Mouse (Mus musculus) intestine, postnatal 0 days (tissue): ENCODE results near the gene Szt2. TPM values are rescaled to one million over a fixed set of nuclear protein-coding genes. Genes with fewer than 3 reads are reported as not detected.
A peak's percentile ranks its signal among the peaks of the same experiment; 100 is the strongest.

Experiments used
- ATAC-seq: fragments of 200-750 bp; cut with Nextera tagmentation; 2 replicates; pipeline ENCODE4 v1.8.0; 2017; ENCODE audit warnings: mild to moderate bottlenecking, moderate TSS enrichment, moderate library complexity
- H3K27ac ChIP-seq: fragments of 300-500 bp; sonication (generic); 2 replicates; pipeline ENCODE4 v1.5.1; 2014; ENCODE audit warnings: mild to moderate bottlenecking, low read depth, low read length, moderate library complexity
- H3K27me3 ChIP-seq: fragments of 300-500 bp; sonication (generic); replicated peaks from 2 replicates; pipeline ENCODE4 v1.6.1; 2014; ENCODE audit warnings: low read length, mixed read lengths; ENCODE audit not compliant: control insufficient read depth, insufficient read depth
- H3K36me3 ChIP-seq: fragments of 300-500 bp; sonication (generic); 2 replicates; pipeline ENCODE4 v1.6.1; 2014; ENCODE audit warnings: mild to moderate bottlenecking, moderate library complexity; ENCODE audit not compliant: control insufficient read depth, insufficient read depth
- H3K4me1 ChIP-seq: fragments of 300-500 bp; sonication (generic); replicated peaks from 2 replicates; pipeline ENCODE4 v1.6.1; 2014; ENCODE audit warnings: antibody characterized with exemption, low read length, mixed read lengths; ENCODE audit not compliant: control insufficient read depth, insufficient read depth
- H3K4me2 ChIP-seq: fragments of 300-500 bp; sonication (generic); replicated peaks from 2 replicates; pipeline ENCODE4 v1.6.1; 2014; ENCODE audit warnings: low read depth, mild to moderate bottlenecking, moderate library complexity
- H3K4me3 ChIP-seq: fragments of 300-500 bp; sonication (generic); 2 replicates; pipeline ENCODE4 v1.5.1; 2014; ENCODE audit warnings: low read depth, low read length
- H3K9ac ChIP-seq: fragments of 300-500 bp; sonication (generic); 2 replicates; pipeline ENCODE4 v1.6.1; 2014; ENCODE audit warnings: mild to moderate bottlenecking, low read depth, low read length
- H3K9me3 ChIP-seq: fragments of 300-500 bp; sonication (generic); 2 replicates; pipeline ENCODE4 v1.6.1; 2016; ENCODE audit warnings: mixed run types; ENCODE audit not compliant: control insufficient read depth
- CTCF ChIP-seq: sonication (generic); IDR thresholded peaks from 2 replicates; pipeline ENCODE4 v1.5.1; 2016; ENCODE audit warnings: low read depth, mild to moderate bottlenecking, control low read depth, antibody characterized with exemption, moderate library complexity
- WGBS: fragments of 180-500 bp; shearing (Covaris S2); extraction: QIAGEN DNeasy Blood & Tissue Kit; methylation state at CpG from one replicate; pipeline ENCODE4 v1.1.7; 2014; 5-methylcytosine and 5-hydroxymethylcytosine counted together
- polyA plus RNA-seq: library from polyadenylated mRNA; unstranded; fragments of >200 nt; fragmentation: Nextera tagmentation; extraction: Ambion mirVana; gene quantifications from 2 replicates; pipeline ENCODE4 v1.2.1, GENCODE M21; 2015

Gene Szt2
- polyA plus RNA-seq: 2.8 and 4.2 TPM in 2 replicates

DNA sequence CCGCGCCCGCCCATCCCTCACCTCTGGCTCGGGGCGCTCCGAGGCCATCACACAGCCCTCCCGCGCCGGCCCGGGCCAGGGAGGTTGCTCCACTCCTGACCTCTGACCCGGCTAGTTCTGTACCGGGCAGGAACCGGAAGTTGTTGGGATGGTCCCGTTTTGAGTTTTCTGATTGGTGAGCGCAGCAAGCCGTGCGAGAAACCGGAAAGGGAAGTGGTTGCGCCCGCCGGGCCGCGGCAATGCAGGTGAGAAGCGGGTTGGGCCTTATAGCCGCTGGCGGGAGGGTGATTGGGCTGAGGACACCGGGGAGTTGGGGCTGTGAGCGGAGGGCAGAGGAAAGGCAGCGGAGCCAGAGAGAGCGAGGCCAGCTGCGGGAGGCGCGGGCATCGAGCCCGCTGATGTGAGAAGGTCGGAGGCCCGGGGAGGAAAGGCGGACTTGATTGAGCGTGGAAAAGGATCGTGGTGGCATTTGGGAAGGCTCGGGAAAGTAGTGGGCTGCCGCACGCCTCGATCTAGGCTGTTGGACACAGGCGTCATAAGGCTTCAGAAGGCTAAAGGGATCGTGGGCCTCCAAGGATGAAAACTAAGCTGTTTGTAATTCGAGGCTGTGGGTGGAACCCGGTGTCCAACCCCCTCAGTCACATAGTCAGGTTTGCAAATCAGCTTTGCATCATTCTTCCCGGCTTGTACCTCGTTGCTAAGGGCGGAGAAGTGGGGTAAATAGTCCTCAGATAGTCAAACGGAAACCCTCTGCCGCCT, at the start of gene Szt2, which contains the start of gene Med8:
Szt2 (minus strand) TSS at position 132 of the 759 bp plus-strand sequence.
Med8 (plus strand) TSS at position 196 of the 759 bp plus-strand sequence.
- Histone ChIP-seq H3K9ac (peak within 1 kb of the TSS; percentile 82), H3K36me3 (peaks cover 26% of the 10 kb centered on the region), H3K27ac (peak within 1 kb of the TSS; percentile 73), H3K9me3 (no peaks in the 10 kb centered on the region), H3K4me1 (peaks cover 4% of the 10 kb centered on the region; the same call in 1 of the 2 replicates), H3K27me3 (no peaks in the 10 kb centered on the region), H3K4me2 (peak within 1 kb of the TSS; percentile 81), H3K4me3 (peak within 1 kb of the TSS; percentile 83)
- WGBS: under 1% methylated on average over 53 of the region's 53 CpGs
- TF ChIP-seq CTCF: no peak
- ATAC-seq: peak; percentile 96

DNA sequence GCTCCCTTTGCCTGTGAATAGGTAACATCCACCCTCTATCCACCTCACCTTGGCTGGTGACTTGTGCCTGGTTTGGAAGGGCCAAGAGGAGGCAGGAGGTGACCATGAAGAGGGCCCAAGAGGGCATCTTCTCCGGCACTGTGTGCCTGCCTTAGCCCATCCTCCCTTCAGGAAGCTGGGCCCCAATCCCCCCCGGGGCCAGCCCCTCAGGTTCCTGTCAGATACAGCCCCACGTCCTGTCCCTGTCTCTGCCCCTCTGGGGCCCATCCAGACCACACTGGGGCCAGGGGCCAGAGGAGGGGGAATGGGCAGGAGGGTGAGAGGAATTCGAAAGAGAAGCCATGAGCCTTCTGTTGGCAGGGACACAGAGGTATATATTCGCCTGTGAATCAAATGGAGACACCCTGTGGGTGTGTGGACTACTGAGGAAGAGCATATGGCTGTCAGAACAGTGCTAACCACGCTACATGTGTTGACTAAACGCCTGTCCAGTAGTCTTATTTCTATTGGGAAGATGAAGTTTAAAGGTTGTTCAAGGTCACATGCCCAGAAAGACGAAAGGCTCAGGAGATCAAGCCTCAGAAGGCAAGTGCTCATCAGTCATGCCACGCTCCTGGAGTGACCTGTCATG, 48.4 kb upstream of the Szt2 start, which contains the start of gene Mpl:
Mpl (minus strand) TSS at position 169 of the 631 bp plus-strand sequence.
- H3K4me1 ChIP-seq: no peaks in the 10 kb centered on the region
- H3K27ac ChIP-seq: no peak within 1 kb of the TSS
- H3K36me3 ChIP-seq: no peaks in the 10 kb centered on the region
- TF ChIP-seq CTCF: no peak
- no peaks in the 10 kb centered on the region for H3K27me3 ChIP-seq
- no peak within 1 kb of the TSS for H3K9ac ChIP-seq
- H3K4me3 ChIP-seq: no peak within 1 kb of the TSS
- H3K4me2 ChIP-seq: no peak within 1 kb of the TSS
- 67% methylated on average over 9 of the region's 9 CpGs for WGBS
- no peaks in the 10 kb centered on the region for H3K9me3 ChIP-seq
- no peak for ATAC-seq

DNA sequence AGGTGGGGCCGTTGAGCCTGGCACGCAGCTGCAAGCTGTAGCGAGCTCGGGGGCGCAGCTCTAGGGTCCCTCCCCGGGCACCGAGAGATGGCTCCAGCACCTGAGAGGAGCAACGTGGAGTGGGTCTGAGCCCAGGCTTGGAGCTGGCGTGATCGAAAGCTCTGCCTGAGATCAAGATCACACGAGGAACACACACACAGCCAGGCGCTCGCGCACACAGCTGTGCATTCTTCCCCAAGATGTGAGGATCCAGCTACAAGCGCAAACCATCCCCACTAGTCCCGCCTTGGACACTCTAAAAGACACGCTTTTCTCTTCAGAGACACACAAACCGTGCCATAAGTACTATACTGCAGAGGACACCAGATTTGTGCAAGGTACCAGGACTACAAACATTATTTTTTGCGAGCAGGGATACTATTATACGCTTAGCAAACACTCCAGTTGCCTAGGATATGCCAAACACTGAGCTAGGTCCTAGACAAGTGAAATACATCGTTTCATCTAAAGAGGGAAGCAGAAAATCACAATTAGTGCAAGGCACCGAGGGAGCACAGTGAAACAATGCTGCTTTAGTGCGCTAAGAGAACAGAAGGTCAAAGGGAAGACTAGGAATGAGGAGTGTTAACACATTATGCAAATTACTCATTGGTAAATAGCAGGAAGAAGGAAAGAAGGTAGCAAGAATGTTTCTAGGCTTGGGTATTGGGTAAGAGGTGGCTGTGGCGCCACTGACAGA, 37.5 kb upstream of the Szt2 start:
- Histone ChIP-seq H3K36me3 (no peaks in the 10 kb centered on the region), H3K27me3 (no peaks in the 10 kb centered on the region), H3K27ac (no peak overlapping the region), H3K4me2 (peak overlapping the region; percentile 74), H3K9ac (peak overlapping the region; percentile 37; the same call in 1 of the 2 replicates), H3K4me1 (no peaks in the 10 kb centered on the region), H3K9me3 (no peaks in the 10 kb centered on the region), H3K4me3 (peak overlapping the region; percentile 30)
- peak; percentile 64 for ATAC-seq
- peak; percentile 31; the same call in 1 of the 2 replicates for TF ChIP-seq CTCF
- 30% methylated on average over 24 of the region's 24 CpGs for WGBS

DNA sequence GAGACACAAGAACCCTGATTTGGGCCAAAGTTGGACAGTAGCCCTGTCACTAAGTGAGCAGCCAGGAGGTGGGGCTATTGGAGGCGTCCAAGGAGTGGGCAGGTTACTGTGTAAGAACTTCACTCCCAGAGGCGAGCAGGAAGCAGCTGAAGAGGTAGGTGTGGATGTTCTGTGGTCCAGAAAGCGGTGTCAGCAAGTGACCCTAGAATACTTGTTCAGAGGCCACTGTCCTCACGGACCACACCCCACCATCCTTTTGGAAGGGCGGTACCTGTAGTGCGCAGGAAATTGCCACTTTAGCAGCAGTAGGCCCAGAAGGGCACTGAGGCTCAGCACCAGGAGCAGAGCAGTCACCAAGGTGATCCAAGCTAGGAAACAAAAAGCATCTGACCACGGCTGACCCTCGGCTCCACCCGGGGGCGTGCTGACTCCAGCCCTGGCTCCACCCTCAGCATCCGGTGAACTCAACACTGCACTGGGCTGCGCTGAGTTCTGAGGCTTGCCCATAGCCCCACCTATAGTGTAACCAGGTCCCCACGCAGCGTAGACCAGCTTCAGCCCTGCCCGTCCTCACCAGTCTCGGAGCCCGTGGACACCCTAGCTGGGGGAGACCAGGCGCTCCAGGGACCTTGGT, 36.8 kb upstream of the Szt2 start:
- peak overlapping the region; percentile 30 for H3K4me3 ChIP-seq
- TF ChIP-seq CTCF: peak; percentile 69
- no peaks in the 10 kb centered on the region for H3K27me3 ChIP-seq
- ATAC-seq: peak; percentile 55
- H3K9ac ChIP-seq: peak overlapping the region; percentile 37; the same call in 1 of the 2 replicates
- 21% methylated on average over 18 of the region's 18 CpGs for WGBS
- H3K36me3 ChIP-seq: no peaks in the 10 kb centered on the region
- H3K4me1 ChIP-seq: no peaks in the 10 kb centered on the region
- H3K9me3 ChIP-seq: no peaks in the 10 kb centered on the region
- no peak overlapping the region for H3K27ac ChIP-seq
- peak overlapping the region; percentile 74 for H3K4me2 ChIP-seq

DNA sequence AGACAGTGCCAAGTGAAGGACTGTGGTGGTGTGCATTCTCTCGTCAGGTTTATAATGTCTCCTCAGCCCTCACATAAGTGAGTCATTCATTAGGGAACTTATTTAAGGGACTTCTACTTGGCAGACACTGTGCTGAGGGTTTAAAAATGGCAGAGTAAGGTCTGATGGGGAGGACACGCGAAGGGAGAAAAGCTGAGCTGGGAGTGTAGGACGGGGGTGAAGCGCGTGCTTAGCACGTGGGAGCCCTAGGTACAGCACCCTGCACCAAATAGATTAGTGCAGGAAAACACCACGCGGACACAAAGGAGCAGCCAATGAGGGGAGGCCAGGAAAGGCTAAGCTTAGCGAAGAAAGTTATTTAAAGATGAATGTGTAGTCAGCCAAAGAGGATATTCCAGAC, 36.0 kb upstream of the Szt2 start:
- H3K27me3 ChIP-seq: no peaks in the 10 kb centered on the region
- ATAC-seq: no peak
- no peak overlapping the region for H3K4me2 ChIP-seq
- no peak for TF ChIP-seq CTCF
- no peak overlapping the region for H3K9ac ChIP-seq
- 84% methylated on average over 10 of the region's 10 CpGs for WGBS
- no peaks in the 10 kb centered on the region for H3K9me3 ChIP-seq
- H3K4me1 ChIP-seq: no peaks in the 10 kb centered on the region
- no peak overlapping the region for H3K4me3 ChIP-seq
- H3K36me3 ChIP-seq: no peaks in the 10 kb centered on the region
- no peak overlapping the region for H3K27ac ChIP-seq
